Mouse (Mus musculus) megakaryocyte-erythroid progenitor cell, adult 5-6 weeks (primary cell): Measurements from ENCODE around the gene Fsd1. TPM values are rescaled to one million over a fixed set of nuclear protein-coding genes. Genes with fewer than 3 reads are reported as not detected.
A peak's percentile ranks its signal among the peaks of the same experiment; 100 is the strongest.

Experiments used
- ATAC-seq: replicated peaks from 2 replicates; pipeline ENCODE4 v1.8.0; 2016; ENCODE audit warnings: mild to moderate bottlenecking, inconsistent platforms; ENCODE audit not compliant: severe bottlenecking, poor library complexity, low FRiP score, low TSS enrichment
- total RNA-seq, 2 experiments: library from RNA; stranded (forward) in 1 of 2; stranded (reverse) in 1 of 2; fragments of 200-1000, 215-1000 nt in 1 of 2; fragments of >200 nt in 1 of 2; fragmentation: Nextera tagmentation in 1 of 2; gene quantifications; 2 replicates each; pipeline ENCODE4 v1.2.3; 2014 to 2017

Fsd1 gene
- total RNA-seq, 2 experiments from 2014 or later: not detected

DNA sequence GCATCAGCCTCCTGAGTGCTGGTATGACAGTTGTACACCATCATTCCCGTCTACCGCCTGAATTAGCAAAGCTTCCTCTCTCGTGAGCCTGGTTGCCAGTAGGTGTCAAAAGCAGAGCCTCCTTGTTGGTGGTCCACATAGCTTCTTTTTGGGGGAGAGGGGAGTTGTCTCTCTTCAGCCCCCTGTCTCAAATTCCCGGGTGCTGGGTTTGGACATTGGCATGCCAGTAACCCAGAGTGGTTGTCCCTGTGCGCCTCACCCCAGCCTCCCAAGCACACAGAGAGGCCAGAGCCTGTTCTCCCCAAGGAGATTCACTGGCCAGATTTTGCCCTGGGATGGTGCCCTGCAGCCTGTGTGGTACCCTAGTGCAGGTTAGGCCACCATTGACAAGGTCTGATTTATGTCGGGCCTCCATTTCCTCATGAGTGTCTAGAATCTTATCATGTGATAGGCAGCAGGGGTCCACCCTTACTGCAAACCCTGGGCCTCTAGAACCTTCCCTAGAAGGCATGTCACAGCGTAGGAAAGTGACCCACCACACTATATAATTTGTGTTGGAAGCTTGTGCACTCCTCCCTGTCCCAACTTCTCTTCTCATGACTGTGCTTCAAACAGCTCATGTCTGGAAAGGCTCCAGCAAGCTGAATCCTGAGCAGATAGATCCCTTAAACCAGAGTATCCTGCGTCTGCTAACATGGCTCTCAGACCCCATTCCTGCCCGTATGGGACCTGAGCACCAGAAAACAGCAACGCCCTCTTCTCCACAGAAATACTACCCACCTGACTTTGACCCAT is 26.2 kb upstream of the Fsd1 start:
- no peak for ATAC-seq

DNA sequence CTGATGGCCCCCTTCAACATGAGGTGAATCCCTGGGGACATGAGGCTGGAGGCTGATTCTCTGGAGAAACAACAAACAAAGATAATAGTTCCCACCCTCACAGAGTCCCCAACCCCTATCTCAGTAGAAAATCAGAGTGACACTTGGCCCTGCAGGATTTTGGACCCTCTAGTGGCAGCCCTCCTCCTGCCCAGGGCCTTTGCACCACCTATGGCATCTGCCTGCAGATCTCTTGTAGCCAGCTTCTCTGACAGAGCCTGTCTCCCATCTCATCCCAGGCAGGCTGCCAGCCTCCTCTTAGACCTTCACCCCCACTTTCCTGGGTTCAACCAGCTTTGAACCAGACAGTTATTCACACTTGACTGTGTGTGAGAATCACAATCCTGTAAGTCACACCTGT is 25.5 kb upstream of the Fsd1 start:
- ATAC-seq: no peak

DNA sequence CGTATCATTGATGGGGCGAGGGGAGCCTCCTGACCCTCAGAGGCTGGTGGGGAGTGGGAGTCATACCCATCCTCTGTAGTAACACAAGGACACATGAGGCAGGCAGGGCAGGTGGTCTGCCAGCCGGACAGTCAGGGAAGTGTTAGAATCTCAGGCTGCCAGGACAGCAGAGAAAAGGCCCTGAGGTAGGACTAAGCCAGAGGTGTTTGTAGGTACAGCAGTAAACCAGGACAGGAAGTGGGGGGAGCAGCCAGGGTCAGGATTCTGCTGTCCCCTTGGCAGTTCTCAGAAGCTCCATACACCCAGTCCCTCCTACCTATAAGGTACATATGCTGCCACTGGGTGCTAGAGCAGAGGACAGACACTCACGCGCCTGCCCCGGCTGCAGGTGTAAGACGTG is 24.7 kb upstream of the Fsd1 start:
- no peak for ATAC-seq

DNA sequence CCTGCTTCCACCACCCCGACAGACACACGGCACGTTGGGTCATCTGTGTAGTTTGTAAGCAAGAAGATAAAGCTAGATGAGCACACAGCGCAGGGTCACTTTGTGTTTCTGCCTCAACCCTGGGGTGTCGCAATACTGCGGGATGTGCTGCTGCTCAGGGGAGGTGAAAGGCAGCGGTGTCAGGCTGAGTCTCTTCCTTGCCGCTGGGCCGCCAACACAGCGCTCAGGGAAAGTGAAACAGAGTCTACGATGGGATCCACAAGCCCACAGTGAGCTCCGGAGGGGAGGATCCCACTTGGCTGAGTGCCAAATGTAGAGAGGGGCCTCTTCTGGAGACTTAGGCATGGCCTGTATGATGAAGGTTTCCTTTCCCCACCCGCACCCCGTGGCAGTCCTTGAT is 23.1 kb upstream of the Fsd1 start:
- ATAC-seq: no peak

DNA sequence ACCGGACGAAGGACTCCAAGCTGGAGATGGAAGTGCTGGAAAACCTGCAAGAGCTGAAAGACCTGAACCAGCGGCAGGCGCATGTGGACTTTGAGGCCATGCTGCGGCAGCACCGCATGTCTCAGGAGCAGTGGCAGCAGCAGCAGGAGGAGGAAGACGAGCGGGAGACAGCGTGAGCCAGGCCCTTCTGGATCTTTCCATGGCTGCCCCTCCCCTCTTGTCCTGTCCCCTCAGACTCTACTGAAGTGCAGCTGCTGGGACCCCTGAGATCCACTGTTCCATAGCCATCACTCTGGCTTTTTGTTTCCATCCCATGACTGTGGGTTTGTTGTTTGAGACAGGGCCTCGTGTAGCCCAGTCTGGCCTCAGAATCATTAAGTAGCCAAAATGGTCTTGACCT is 21.8 kb upstream of the Fsd1 start:
- no peak for ATAC-seq

DNA sequence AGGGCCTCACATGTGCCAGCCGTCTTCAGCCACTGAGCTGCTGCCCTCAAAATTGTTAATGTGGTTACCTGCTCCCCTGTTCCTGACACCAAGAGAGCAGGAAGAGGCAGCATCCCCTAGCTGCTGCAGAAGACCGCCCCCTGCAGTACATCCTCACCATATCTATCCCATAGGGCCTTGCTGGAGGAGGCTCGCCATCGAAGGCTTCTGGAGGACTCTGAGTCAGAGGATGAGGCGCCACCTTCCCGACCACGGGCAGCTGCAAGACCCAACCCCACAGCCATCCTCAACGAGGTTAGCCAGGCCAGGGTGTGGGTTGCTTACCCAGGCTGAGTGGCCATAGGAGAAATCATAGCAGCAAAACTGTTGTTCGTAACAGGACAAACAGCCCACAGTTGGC is 21.3 kb upstream of the Fsd1 start:
- ATAC-seq: no peak

DNA sequence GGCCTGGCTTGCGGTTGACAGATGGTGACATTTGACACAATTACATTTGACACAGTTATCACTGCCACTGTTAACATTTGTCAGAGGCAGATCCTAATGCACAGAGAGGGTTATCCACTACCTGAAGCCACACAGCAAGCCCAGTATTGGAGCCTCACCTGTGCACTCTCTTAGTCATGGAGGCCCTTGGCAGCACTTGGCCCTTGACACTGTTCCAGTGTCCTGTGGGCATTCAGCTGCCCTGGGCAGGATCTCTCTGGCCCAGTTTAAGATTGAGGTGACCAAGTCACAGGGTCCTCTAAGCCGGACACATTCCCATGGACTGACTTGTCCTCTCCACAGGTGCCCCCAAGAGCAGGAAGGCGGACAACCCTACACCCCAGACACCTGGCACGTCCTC is 19.1 kb upstream of the Fsd1 start:
- ATAC-seq: no peak

DNA sequence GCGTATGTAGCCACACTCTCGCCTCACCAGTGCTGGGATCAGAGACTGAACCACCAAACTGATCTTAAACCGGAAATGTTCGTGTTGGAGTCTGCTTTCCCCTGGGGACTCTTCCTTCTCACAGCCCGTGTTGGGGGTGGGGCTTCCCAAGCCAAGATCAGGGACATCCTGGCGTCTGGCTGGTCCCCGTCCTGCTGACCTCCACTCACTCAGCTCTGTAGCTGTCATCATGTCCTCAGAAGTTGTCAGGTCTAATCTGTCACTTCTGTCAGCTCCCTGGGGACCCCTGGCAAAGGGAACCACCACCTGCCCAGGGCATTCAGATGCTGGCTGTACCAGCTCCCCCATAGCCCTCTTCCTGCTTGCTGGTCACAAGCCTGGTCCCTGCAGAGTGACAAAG is 18.1 kb upstream of the Fsd1 start:
- no peak for ATAC-seq

DNA sequence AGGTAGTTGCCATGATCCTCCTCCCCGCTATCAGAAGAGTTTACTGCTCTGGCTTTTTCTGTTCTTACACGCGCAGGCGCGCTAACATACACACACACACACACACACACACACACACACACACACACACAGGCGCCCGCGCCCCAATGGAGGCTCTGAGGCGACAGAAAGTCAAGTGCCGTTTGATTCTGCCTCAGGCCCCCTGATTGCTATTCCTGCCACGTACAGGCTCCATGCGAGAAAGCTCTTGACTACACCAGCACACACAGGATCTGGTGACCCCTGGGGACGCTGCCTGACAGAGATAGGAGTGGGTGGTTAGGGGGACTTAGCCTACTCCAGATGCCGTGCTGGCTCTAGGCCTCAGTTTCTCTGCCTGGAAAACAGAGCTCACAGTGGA is 16.7 kb upstream of the Fsd1 start:
- ATAC-seq: no peak

DNA sequence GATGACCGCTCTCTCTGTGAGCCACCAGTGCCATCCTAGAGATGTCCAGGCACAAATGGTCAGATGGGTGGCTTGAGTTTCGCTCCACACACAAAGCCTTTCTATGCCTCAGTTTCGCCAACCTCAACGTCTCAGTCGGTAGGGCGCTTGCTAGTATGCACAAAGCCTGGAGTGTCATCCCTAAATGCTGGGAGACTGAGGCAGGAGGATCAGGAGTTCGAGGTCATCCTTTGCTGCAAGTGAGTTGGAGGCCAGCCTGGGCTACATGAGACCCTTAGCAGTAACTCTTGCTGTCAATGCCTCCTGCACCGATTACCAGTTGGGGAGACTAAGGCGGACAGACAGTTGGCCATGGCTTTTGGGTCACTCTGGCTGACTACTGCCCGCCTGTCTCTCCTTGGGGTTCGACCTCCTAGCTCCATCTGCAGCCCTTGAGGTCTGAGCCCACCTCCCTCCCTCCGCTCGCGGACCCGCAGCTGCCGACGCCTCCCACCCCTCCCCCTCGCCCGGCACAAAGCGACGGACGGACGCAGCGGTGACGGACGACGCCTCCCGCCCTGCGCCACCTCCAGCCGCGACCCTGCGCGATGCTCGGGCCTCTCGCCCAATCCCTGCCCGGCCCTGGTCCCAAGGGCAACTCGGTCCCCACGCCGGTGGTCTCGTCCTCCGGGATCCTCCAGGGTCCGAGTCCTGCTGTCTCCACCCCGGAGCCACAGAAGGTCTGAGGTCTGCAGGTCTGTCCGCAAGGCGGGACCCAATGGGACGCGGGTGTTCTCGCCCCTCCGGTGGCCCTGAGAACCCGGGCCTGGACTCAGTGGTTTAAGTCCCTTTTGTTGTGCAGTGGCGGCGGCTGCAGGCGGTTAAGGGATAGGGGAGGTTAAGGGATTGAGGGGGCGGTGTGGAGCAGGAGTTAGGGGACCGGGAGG is 16.1 kb upstream of the Fsd1 start, which contains the start of gene Shd:
Gene Shd (plus strand): TSS at position 502 of the 926 bp plus-strand sequence.
- ATAC-seq: no peak

DNA sequence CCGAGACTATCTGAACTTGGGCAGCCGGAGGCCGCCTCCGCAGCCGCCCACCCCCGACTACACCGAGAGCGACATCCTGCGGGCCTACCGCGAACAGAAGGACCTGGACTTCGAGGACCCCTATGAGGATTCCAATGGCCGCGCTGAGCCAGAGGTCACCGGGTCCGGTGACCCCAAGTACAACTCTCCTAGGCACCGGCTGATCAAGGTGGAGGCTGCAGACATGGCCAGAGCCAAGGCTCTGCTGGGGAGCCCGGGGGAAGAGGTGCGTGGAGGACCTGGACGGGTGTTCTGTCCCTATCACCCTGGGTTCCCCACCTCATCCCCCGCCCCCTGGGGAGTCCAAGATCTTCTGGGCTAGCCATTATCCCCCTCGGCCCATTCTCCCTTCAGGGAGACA is 14.9 kb upstream of the Fsd1 start:
- ATAC-seq: no peak

DNA sequence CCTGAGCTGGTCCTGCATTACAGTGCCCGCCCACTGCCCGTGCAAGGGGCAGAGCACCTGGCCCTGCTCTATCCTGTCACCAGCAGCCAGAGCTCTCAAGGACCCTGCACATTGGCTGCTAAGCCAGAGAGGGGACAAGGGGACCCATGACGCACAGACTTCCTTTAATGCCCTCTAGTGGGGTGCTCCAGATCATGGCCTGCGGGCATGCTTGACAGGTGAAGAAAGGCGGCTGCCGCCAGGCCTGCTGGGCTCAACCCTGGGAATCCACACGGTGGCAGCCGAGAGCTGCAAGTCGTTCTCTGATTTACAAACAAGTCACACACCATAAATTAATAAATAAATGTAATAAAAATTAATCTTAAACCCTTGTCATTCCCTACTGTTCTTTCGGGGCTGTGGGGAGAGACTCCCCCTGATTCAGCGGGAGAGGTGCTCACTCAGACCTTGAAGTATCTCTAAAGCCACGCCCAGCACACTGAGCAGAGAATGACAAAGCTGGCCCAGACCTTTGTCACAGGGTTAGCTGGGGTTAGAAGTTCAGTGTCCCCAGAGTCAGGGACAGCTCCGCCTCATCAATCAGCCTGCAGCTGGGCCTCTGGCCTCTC is 9.9 kb upstream of the Fsd1 start:
- ATAC-seq: peak; percentile 88

DNA sequence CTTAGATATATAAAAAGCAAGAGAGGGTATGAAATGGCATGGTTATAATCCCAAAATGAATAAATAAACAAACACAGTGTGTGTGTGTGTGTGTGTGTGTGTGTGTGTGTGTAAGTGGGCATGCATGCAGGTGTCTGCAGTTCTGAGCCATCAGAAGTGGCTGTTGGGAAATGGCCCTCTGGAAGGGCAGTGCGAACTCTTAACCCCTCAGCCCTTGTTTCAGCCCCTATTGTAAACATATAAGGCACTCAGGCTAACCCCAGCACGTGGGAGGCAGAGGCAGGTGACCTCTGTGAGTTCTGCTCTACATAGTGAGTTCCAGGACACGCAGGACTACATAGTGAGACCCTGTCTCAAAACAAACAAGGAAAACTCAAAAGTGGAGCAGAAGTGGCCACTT is 9.0 kb upstream of the Fsd1 start:
- no peak for ATAC-seq

DNA sequence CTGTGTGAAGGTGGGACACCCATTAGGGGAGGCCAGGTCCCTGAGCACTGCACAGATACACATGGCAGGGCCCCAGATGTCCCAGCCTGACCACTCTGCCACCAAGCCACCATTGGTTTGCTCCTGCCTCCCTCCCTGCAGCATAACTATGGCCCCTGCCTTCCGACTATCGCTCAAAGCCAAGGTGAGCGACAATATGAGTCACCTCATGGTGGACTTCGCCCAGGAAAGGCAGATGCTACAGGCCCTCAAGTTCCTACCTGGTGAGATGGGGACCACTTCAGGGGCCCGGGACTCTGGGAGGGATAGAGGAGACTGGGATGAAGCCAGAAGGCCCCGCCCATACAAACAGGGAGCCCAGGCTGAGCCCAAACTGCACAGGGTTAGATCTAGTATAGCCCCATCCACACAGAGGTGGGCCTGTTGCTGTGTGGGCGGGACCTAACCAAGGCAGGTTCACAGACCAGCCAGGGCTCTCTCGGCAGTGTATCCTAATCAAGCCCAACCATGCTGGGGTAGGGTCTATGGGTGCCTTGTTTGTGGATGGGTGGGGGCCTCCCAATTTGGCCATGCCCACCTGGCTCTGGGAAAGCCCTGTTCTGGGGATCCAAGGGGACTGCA is 4.1 kb downstream of the Fsd1 start:
- ATAC-seq: 0 out of 2 replicates have a peak, but pooled peaks have one; percentile 22

DNA sequence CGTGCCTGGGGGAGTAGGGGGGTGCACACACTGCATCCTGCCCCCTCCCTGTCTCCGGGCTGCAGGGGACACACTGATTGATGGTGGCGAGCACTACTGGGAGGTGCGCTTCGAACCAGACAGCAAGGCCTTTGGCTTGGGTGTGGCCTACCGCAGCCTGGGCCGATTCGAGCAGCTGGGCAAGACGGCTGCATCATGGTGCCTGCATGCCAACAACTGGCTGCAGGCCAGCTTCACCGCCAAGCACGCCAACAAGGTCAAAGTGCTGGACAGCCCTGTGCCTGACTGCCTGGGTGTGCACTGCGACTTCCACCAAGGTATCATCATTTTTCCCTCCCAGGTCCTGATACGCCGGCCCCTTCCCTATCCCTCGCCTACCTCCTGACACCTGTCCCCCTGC is 9.7 kb downstream of the Fsd1 start:
- no peak for ATAC-seq

DNA sequence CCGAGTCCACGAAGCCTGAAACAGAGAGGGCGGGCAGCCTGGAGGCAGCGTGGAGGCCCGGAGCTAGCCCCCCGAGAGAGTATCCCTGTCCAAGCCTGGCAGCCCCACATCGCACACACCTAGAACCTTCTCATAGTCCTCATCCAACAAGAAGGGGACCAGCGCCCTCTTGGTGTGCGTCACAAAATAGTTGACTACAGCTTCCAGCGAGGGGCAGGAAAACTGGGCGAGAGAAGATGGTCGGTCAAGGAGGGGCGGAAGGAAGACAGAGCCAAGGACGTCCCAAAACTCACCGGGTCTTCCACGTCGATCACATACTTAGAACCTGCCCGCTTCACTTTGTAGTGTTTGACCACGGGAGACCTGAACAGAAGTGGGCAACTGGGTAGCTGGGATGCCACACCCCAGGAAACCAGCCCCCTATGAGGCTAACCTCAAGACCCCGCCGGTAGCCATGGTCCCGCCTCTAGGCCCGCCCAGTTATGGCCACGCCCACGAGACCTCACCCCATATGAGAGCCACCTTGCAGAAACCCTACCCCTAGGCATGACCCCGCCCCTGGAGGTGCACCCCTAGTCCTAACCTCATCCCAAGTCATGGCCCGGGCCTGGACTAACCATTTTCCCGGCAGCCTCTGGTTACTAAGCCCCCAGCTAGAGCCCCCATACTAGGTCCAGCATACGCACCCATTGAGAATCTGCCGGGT is 13.6 kb downstream of the Fsd1 start:
- no peak for ATAC-seq

DNA sequence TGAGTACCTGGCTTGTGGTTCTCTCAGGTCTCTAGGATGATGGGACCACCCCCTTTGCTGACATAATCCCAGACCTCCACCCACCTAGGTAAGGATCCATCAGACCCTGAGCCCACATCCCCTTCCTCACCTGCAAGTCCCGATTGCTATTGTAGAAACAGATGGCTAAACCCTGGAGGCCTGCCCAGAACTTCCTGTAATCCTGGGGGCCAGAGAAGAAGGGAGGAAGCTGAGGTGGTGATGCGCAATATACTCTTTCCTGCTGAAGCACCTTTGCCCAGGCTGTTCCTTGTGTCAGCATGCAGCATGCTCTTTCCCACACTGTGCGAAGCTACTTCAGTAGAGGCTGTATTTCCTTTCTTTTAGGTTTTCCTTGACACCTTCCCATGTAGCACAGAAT is 16.7 kb downstream of the Fsd1 start:
- no peak for ATAC-seq

DNA sequence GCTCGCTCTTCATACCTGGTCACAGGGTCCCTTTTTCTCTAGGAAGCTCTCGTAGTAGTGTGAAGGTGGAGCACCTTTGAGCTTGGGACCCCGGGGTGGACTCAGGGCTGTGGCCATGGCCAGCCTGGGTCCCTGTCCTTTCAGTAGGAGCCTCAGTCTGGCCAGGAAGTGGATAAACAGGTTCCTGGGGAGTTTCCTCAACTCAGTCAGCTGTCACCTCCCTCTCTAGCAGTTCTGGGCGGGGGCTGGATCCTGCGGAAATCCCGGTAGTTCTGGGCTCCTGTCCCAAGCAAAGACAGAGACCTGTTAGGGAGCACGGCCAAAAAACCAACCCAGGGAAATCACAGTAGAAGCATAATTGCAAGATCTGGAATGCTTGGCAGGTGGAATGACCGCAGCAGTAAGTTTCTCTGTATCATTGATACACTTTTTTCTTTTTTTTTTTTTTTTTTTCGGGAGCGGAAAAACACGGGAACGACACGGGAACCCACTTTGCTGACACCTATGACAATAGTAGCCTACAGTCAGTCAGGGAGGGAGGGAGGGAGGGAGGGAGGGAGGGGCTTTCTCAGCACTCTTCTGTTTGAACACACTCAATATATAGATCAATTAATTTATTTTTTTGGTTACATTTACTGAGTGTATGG is 19.2 kb downstream of the Fsd1 start, which contains the start of the genes Stap2 and Mpnd:
Gene Stap2 (minus strand): TSS at position 170 of the 647 bp plus-strand sequence.
Gene Mpnd (plus strand): TSS at position 297 of the 647 bp plus-strand sequence.
- ATAC-seq: no peak

DNA sequence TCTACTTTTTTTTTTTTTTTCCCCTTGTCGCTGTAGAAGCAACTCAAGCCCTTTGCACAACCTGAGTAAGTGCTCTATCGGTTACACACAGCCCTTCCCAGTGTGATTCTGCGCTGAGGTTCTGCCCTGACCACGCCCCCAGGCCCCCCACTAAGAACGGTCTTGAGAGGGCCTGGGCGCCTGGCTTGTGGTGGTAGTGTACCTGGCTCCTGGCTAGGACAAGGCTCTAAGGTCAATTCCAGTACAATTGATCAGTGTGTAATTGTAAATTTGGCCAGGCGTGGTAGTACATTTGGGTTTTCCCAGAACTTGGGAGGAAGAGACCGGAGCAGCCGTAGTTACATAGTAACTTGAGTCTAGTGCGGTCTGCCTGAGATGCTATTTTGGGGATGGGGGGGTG is 20.6 kb downstream of the Fsd1 start:
- ATAC-seq: no peak
